Mouse (Mus musculus): ENCODE data around the gene Pde3a.

GRCm38 (mm10) chr6:141250296-141250629, 1.2 kb downstream of the Pde3a start:
- TF ChIP-seq CTCF (IDR thresholded peaks at IDR 0.05; ENCODE audit: low read depth): no peak
- no peak for TF ChIP-seq EP300 (optimal IDR thresholded peaks at IDR 0.05)

Data from stomach, postnatal 0 days (tissue).